Mouse (Mus musculus): ENCODE measurements around the gene Bicral.
A peak's percentile ranks its signal among the peaks of the same experiment; 100 is the strongest.

GRCm38 (mm10) chr17:46854096-46854495 lies 4.2 kb downstream of the Bicral start:
- TF ChIP-seq POLR2A (IDR thresholded peaks at IDR 0.05; ENCODE audit: insufficient read length, low read depth) (peak; percentile 6), MYOD1 (IDR thresholded peaks at IDR 0.05; ENCODE audit: control insufficient read depth in 1 of 3, insufficient read length in 2 of 3, low read depth in 2 of 3) (no peak), TCF12 (IDR thresholded peaks at IDR 0.05; ENCODE audit: insufficient read depth, poor library complexity, severe bottlenecking) (no peak), REST (IDR thresholded peaks at IDR 0.05; ENCODE audit: insufficient read depth, insufficient read length) (no peak), POLR2AphosphoS2 (IDR thresholded peaks at IDR 0.05; ENCODE audit: insufficient read length, low read depth) (peak; percentile 63), USF1 (IDR thresholded peaks at IDR 0.05; ENCODE audit: low read depth) (no peak), E2F4 (IDR thresholded peaks at IDR 0.05; ENCODE audit: insufficient read depth) (no peak), TCF3 (IDR thresholded peaks at IDR 0.05; ENCODE audit: insufficient read length, low read depth) (no peak)

Data from myocyte (in vitro differentiated cells).